Mouse (Mus musculus) adrenal gland (tissue): ENCODE results near the gene Cdh26.

ENCODE experiments used
- intact Hi-C: fragments of 180-260 bp; cut with DNase I; formaldehyde crosslinking; loops from one replicate; pipeline ENCODE4 v1.15.1; 2025

Cdh26 gene

DNA sequence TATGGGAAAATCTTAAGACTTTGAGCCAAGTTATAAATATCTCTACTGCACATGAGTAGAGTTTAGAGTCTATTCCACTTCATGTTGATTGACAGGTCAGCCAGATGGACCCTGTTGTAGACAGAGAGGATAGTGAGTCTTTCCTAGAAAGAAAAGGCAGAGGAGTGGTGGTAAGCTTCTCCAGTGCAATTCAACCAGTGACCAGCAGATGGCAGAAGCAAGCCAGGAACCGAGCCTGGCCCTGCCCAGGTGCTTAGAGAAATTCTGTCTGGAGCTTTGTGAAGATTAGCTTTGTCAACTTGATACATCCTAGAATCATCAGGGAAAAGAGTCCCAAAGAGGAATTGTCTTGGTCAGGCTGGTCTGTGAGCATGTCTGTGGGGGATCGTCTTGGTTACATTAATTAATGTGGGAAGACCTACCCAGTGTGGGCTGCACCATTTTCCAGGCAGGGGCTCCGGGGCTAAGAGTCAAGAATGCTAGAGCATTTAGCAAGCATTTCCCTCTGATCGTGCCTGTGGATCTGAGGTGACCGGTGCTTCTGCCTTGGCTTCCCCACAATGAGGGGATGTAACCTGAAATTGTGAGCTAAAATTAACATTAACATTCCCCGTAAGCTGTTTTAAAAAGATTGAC, 77.2 kb downstream of the Cdh26 start:
- intact Hi-C loops, result loop anchor here (10.0 kb wide), 1 partner anchor 157 kb away; no protein-coding TSS in a partner anchor

DNA sequence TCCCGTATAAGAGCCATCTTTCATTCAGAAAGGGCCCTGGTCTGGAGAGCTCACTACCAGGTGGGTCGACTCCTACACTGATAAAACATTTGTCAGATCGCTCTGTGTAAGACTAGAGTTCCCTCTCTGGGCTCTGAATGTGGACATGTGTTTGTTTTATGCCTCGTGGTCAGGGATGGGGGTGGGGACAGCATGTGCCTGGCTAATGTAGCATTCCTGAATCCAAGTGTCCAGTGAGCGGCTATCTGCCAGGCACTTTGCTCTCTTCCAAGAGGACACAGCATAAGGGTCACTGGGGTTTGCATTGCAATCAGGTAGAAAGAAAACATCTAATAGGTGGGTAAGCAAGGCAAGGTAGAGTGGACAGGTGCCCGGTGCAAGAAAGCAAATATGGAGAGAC, 77.9 kb downstream of the Cdh26 start:
- intact Hi-C loops, result loop anchor here (10.0 kb wide), 1 partner anchor 157 kb away; no protein-coding TSS in a partner anchor

DNA sequence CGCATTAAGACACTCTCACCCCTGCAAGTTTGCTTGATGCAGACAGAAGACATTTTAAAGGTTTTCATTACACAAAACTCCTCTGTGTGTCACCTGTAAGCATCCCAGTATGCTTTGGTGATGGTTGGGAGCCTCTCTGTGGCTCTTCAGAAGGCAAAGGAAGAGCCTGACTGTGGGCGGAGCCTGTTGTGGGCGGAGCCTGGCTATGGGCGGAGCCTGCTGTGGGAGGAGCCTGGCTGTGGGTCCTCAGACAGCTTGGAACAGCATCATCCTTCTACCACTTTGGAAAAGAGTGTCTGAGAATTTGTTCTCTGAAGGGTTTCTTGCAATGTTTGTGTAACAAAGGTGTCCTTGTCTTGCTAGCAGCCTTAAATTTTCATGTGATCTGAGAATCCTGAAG, 82.7 kb downstream of the Cdh26 start:
- intact Hi-C loops, result no loop called here

DNA sequence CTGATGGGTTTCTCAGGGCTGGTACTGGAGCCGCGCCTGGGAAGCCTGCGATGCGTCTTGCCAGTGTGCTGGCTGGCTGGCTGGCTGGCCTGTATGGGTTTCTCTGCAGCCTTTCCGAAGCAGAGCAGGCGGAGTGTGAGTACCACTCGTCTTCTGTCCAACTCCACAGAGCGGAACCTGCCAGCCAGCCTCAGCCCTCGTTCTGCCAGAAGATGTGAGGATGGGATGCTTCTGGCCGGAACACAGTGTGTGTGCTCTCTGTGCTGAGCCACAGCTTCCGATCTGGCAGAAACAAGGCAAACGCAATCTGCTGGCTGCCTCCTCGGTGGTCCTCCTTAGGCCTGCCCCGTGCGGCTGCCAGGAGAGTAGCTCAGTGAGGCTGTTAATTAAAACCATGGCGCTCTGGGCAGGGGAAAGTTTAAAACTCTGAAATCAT, 83.3 kb downstream of the Cdh26 start:
- intact Hi-C loops, result no loop called here

DNA sequence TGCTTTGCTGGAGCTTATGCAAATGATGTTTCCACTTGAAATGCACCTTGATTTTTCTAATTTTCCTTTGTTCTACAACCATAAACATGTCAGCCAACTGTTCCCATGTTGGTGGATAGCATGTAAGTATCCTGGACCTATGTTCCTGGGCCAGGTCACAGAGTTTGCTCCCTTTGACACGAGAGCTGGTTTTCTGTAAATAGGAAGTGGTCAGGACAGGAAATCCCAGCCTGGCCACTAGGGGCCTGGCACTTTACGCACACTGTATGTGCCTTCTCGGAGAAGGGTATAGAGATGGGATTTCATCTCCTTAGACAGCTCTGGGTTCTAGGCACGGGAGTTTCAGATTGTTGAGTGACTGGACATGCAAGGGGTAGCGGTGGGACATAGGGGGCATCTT, 86.1 kb downstream of the Cdh26 start:
- intact Hi-C loops, result no loop called here

DNA sequence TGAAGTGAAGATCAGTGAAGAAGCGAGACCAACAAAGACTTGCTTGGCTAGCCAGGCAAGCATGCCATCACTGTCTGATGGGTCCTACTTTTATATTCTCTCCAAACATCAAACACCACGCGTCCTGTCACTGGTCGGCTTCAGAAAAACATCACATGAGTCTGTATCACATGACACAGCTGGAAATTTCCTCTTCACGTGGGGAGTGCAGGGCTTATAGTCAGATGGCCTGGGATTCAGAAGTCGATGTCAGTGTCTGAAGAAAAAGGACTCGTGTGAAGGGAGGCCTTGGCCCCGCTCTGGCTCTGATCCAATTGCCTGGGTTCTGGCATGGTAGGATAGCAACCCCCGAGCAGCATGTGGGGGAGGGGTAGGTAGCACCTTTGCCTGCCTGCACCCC, 86.6 kb downstream of the Cdh26 start:
- intact Hi-C loops, result no loop called here

DNA sequence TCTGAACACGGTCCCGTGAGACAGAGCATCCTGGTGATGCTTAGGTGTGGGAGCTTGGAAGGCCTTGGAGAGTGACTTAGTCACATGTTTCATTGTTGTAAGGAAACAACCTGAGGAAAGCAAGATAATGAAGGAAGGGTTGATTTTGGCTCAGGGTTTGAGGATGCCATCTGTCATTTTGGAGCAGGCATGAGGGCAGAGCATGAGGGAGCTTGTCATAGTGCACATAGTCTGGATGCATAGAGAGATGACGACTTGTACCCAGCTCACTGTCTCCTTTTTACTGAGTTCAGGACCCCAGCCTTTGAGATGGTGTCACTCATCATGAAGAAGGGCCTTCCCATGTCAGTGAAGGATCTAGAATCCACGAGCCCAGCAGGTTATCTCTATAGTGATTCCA, 89.0 kb downstream of the Cdh26 start:
- intact Hi-C loops, result no loop called here

DNA sequence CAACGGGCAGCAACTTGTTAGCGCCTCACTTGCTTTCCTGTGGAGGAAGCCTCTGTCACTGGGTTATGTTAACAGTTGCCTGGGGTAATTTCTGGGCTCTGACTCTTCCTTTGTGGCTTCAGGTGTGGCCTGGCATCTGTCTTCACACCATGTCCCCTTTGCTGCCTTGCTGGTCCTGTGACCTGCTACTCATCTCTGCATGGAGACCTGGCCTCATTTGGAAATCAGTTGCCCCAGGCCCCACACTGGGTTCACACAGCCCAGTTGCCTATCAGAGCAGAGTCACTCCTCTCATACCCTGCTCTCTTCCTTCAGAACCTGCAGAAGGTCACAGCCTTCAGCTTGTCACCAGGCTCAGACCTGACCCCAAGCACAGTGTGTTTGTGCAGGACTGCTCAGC, 89.9 kb downstream of the Cdh26 start:
- intact Hi-C loops, result no loop called here

DNA sequence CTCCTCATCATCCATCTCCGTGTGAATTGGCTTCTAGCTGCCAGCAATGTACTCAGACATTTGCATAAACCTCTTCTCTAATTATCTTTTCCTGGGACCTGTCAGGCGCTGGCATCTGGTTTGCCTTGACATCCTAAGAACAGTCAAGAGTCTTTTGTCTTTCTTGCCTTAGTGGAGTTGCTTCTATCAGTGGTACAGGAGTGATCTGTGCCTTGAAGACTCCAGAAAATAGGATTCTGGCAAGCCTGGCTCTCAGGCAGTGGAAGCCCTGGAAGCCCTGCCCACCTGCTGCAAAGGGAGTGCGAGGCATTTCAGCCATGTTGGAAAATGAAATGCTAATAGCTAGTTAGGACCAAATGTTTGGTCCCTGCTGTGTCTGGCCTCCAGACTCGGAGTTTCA, 92.0 kb downstream of the Cdh26 start:
- intact Hi-C loops, result no loop called here

DNA sequence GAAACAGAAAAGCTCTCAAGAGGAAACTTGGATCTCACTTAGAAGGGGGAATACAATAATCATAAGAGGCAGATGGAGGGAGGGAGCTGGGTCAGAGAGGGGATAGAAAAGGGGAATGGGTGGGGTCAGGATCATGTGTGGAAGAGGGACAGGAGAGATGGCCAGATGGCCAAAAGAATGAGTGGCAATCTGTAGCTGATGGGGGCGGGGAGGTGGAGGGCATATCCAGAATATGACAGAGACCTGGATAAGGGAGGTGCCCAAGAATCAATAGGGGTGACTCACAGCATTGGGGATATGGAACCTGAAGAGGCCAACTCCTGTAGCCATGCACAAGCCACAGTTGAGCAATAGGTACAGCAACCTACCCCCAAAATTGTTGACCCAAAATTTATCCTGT, 92.5 kb downstream of the Cdh26 start:
- intact Hi-C loops, result no loop called here

DNA sequence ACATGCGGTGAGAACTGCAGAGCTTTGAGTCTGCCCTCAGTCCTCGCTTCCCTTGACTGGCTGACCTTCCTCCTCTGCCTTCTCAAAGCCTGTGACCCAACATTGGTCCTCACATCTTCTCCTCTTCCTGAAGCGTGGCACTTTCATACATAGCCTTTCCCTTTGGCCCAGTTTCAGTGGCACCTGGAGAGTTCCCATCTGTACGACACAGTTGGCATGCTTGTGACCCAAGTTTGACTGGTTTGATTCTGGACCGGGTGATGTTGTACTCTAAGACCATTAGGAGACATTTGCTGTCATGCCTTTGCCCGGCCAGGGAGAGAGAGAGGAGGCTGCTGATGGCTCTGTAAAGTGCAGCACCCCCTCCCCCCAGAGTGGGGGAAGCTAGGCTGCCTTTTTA, 96.4 kb downstream of the Cdh26 start:
- intact Hi-C loops, result no loop called here

DNA sequence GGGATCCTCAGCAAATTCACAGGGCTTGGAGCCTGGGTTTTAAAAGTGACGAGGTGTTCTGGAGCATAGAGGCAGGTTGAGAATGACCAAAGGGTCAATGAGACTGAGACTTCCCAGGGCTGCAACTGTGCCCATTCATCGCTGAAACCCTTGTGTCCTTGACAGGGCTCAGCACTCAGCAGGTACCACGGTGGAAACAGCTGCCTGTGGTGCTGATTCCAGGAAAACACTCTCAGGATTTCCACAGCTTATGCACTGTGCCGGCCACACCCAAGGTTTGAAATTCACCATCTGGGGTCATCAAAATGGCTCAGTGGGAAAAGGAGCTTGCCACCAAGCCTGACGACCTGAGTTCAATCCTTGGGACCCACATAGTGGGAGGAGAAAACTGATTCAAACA, 100.9 kb downstream of the Cdh26 start:
- intact Hi-C loops, result no loop called here

DNA sequence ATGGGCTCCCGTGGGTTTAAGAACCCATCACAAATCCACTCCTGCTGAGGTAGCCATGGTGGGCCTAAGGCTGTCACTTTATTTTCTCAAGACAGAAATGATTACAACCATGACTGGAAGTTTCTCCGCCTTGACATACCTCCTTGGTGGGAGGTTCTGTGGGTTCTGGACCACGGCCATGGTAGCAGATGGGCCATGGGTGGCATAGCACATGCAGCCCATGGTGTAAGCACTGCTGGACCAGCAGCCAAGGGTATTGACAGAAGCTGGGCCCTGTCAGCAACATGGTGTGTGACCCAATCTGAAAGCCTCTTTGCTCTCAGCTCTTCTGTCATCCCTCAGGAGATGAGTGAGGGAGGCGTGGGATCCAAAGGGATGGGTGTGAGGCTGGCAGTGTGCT, 106.2 kb downstream of the Cdh26 start:
- intact Hi-C loops, result no loop called here
